Mouse (Mus musculus): Measurements from ENCODE around the gene Nadk2.

DNA sequence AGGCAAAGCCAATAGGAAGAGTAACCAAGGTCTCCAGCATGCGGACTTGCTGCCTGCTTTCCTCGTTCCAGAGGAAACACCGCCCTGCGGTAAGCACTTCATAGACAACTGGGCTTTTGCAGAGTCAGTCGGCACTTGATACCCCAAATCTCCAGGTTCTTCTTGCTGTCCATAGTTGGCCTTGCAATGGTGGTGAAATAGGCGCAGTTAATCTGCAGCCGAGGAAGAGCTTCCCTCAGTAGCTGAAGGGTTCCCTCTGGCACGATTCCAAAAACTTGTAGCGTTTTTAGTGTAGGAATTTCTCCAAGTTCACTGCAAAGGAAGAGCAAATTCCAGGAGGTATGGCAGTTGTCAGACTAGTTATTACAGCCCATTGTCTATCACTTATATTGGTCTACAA, 42.5 kb downstream of the Nadk2 start:
- TF ChIP-seq POLR2A (IDR thresholded peaks at IDR 0.05; ENCODE audit: insufficient read depth, low read depth, low read length) (no peak), CTCF (IDR thresholded peaks at IDR 0.05; ENCODE audit: insufficient read depth, low read depth, low read length) (no peak)
